ENCODE assay signal across 18 mouse cellular contexts in genomic region chr13:102014958-102015357, GRCm38 (mm10).
DNase-seq lines count a peak whose midpoint lies in the region; ATAC-seq and TF ChIP-seq lines count a peak whose summit lies in the region.
"Had no signal": no experiment of that assay in that cellular context is flagged by ENCODE, and none has a peak within 500 bp of the region (broad histone marks: within the 10 kb centered on the region; RNA-seq: fewer than 3 reads in every experiment).

No protein-coding gene starts in this region.

- no peak overlapping the region for H3K9ac ChIP-seq in hindbrain, postnatal 0 days (replicated peaks; ENCODE audit: low read length)
- H3K9ac ChIP-seq in hindbrain, embryonic 12.5 days = no peak overlapping the region
- no peak overlapping the region for H3K9ac ChIP-seq in lung, postnatal 0 days (replicated peaks; ENCODE audit: low read depth)
- H3K9ac ChIP-seq: forebrain, embryonic 12.5 days; hindbrain, embryonic 15.5 days; kidney, embryonic 15.5 days; limb, embryonic 13.5 days; liver, embryonic 15.5 days; neural tube, embryonic 12.5 days had no signal

- H3K36me3 ChIP-seq in hindbrain, postnatal 0 days (ENCODE audit: insufficient read depth, low read length) = no peaks in the 10 kb centered on the region
- no peaks in the 10 kb centered on the region for H3K36me3 ChIP-seq in hindbrain, embryonic 12.5 days
- no peaks in the 10 kb centered on the region for H3K36me3 ChIP-seq in lung, postnatal 0 days (ENCODE audit: insufficient read depth, low read length)
- H3K36me3 ChIP-seq: forebrain, embryonic 12.5 days; hindbrain, embryonic 15.5 days; kidney, embryonic 15.5 days; limb, embryonic 13.5 days; liver, embryonic 15.5 days; neural tube, embryonic 12.5 days had no signal

- no peaks in the 10 kb centered on the region for H3K4me1 ChIP-seq in hindbrain, postnatal 0 days (ENCODE audit: insufficient read depth, low read length)
- H3K4me1 ChIP-seq in hindbrain, embryonic 12.5 days = no peaks in the 10 kb centered on the region
- no peaks in the 10 kb centered on the region for H3K4me1 ChIP-seq in lung, postnatal 0 days (ENCODE audit: insufficient read depth, low read depth, low read length)
- H3K4me1 ChIP-seq: forebrain, embryonic 12.5 days; hindbrain, embryonic 15.5 days; kidney, embryonic 15.5 days; limb, embryonic 13.5 days; liver, embryonic 15.5 days; neural tube, embryonic 12.5 days had no signal

- H3K27ac ChIP-seq in hindbrain, postnatal 0 days = no peak overlapping the region
- no peak overlapping the region for H3K27ac ChIP-seq in hindbrain, embryonic 12.5 days
- H3K27ac ChIP-seq in lung, postnatal 0 days (ENCODE audit: low read length) = no peak overlapping the region
- H3K27ac ChIP-seq: forebrain, embryonic 12.5 days; hindbrain, embryonic 15.5 days; kidney, embryonic 15.5 days; limb, embryonic 13.5 days; liver, embryonic 15.5 days; neural tube, embryonic 12.5 days had no signal

- no peak for TF ChIP-seq EP300 in lung, postnatal 0 days (IDR thresholded peaks at IDR 0.05)

- ATAC-seq in hindbrain, postnatal 0 days = no peak
- no peak for ATAC-seq in hindbrain, embryonic 12.5 days (ENCODE audit: low FRiP score)
- no peak for ATAC-seq in lung, postnatal 0 days
- ATAC-seq: activated CD4-positive, CD25-positive, alpha-beta regulatory T cell, adult 4 months; intestine, embryonic 16.5 days had no signal

- no peak overlapping the region for H3K4me3 ChIP-seq in hindbrain, postnatal 0 days (ENCODE audit: low read length)
- no peak overlapping the region for H3K4me3 ChIP-seq in hindbrain, embryonic 12.5 days
- no peak overlapping the region for H3K4me3 ChIP-seq in lung, postnatal 0 days (ENCODE audit: low read depth, low read length)
- H3K4me3 ChIP-seq: forebrain, embryonic 12.5 days; hindbrain, embryonic 15.5 days; kidney, embryonic 15.5 days; limb, embryonic 13.5 days; liver, embryonic 15.5 days; neural tube, embryonic 12.5 days had no signal

- no peaks in the 10 kb centered on the region for H3K27me3 ChIP-seq in hindbrain, postnatal 0 days (ENCODE audit: insufficient read depth, low read length)
- no peaks in the 10 kb centered on the region for H3K27me3 ChIP-seq in hindbrain, embryonic 12.5 days
- H3K27me3 ChIP-seq in lung, postnatal 0 days (replicated peaks; ENCODE audit: insufficient read depth, low read length) = no peaks in the 10 kb centered on the region
- H3K27me3 ChIP-seq: forebrain, embryonic 12.5 days; hindbrain, embryonic 15.5 days; kidney, embryonic 15.5 days; limb, embryonic 13.5 days; liver, embryonic 15.5 days; neural tube, embryonic 12.5 days had no signal

- DNase-seq in adrenal gland, postnatal 10 days = peak; percentile 29
- DNase-seq in adrenal gland, postnatal 4 days (ENCODE audit: low spot score in 2 of 2) = no peak
- peak; percentile 61 for DNase-seq in gastrocnemius, adult 18-20 months (ENCODE audit: low spot score)
- no peak for DNase-seq in gastrocnemius, postnatal 10 days
- peak; percentile 16 for DNase-seq in hindbrain, postnatal 0 days (ENCODE audit: low spot score)
- DNase-seq in skeletal muscle tissue, adult 2 months (ENCODE audit: low read depth, low spot score) = peak; percentile 38
- no peak for DNase-seq in lung, postnatal 0 days (ENCODE audit: low spot score)
- DNase-seq: thymus, postnatal 14 days had no signal

- TF ChIP-seq CTCF in hindbrain, postnatal 0 days (IDR thresholded peaks at IDR 0.05; ENCODE audit: low read depth) = no peak
- TF ChIP-seq CTCF in lung, postnatal 0 days (IDR thresholded peaks at IDR 0.05) = no peak

- H3K4me2 ChIP-seq in hindbrain, postnatal 0 days (ENCODE audit: low read depth, low read length) = no peak overlapping the region
- no peak overlapping the region for H3K4me2 ChIP-seq in hindbrain, embryonic 12.5 days (replicated peaks)
- H3K4me2 ChIP-seq in lung, postnatal 0 days (replicated peaks; ENCODE audit: low read depth, low read length) = no peak overlapping the region
- H3K4me2 ChIP-seq: forebrain, embryonic 12.5 days; hindbrain, embryonic 15.5 days; kidney, embryonic 15.5 days; limb, embryonic 13.5 days; liver, embryonic 15.5 days; midbrain, embryonic 11.5 days; neural tube, embryonic 12.5 days had no signal

- 71% methylated on average over 3 of the region's 3 CpGs for WGBS in hindbrain, postnatal 0 days
- WGBS in hindbrain, embryonic 12.5 days = 81% methylated on average over 3 of the region's 3 CpGs
- 79% methylated on average over 3 of the region's 3 CpGs for WGBS in lung, postnatal 0 days

- no peaks in the 10 kb centered on the region for H3K9me3 ChIP-seq in hindbrain, postnatal 0 days (ENCODE audit: low read length)
- no peaks in the 10 kb centered on the region for H3K9me3 ChIP-seq in hindbrain, embryonic 12.5 days (replicated peaks)
- no peaks in the 10 kb centered on the region for H3K9me3 ChIP-seq in lung, postnatal 0 days (ENCODE audit: low read length)
- H3K9me3 ChIP-seq: forebrain, embryonic 12.5 days; hindbrain, embryonic 15.5 days; kidney, embryonic 15.5 days; limb, embryonic 13.5 days; liver, embryonic 15.5 days; neural tube, embryonic 12.5 days had no signal

Comparison
In these comparisons a context has a peak if more than half of its experiments do, and no peak if none do; other contexts are left out.
1. DNase-seq: peak in adrenal gland, postnatal 10 days (single experiment), gastrocnemius, adult 18-20 months (single experiment), hindbrain, postnatal 0 days (single experiment) and skeletal muscle tissue, adult 2 months (single experiment); none in adrenal gland, postnatal 4 days (0 of 2), gastrocnemius, postnatal 10 days (single experiment) and lung, postnatal 0 days (single experiment).